Mouse (Mus musculus): ENCODE measurements around the gene Fosb.

Fosb gene

DNA sequence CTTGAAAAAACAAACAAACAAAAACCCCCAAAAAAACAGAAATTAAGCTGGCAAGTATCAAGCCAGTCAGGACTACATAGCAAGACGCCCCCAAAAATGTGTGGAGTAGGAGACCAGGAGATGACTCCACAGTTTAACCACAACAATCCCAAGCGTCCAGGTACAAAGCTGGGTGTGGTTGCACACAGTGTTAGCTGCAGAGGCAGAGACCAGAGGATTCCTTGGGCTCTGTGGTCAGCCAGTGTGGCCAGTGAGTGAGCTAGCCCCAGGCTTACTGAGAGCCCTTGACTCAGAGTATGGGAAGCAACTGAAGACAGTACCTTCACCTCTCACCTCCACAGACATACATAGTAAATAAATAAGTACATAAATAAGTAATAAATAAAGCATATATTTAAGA lies 22.1 kb upstream of the Fosb start:
- DNase-seq (ENCODE audit: low spot score in 2 of 2): no peak

DNA sequence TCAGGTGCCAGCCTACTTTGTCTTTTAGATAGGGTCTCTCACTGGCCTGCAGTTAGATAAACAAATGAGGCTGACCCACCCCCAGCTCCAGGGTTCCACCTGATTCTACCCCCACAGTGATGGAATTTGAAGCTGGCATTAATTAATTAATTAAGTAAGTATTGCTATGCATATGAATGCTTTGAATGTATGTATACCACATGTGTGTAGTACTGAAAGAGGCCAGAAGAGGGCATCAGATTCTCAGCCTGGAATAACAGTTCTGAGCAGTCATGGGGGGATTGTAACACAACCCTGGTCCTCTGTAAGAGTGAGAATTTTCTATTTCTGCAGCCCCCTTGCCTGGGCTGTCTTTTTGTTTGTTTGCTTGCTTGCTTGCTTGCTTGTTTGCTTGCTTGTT lies 18.6 kb upstream of the Fosb start:
- no peak for DNase-seq (ENCODE audit: low spot score in 2 of 2)

DNA sequence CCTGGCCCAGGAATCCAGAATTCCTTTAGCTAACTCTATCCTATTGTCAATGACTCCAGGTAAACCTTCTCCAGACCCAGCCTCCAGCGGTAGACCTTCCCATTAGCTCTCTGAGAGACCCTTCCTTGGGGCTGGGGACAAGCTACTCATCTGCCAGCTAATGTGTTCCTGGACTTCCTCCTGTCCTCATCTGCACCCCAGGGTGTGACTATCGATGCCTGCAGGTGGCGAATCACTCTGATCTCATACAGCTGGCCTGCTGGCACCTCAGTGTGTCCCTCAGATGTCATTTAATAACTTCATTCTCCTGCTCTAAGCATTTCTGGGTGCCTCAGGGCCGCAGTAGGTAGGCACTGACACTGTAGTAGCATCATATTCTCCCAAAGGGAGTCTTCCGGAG lies 17.9 kb upstream of the Fosb start:
- no peak for DNase-seq (ENCODE audit: low spot score in 2 of 2)

DNA sequence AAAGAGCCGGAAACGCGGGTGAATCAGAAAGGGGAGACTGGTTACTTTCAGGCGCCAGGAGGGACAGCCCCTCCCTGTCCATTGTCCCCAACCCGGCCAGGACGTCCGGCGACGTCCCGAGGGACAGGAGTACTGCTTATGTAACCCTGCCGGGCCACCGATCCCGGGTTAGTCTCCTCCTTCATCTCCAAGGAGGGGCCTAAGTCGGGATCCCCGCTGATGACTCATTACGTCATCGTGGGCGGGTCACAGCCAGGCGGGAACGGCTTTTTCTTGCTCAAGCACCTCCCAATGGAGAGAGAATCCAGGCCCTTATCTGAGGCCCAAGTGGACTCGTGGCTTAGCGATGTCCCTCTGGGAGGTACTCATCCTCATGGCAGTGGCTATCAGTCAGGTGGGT lies 17.3 kb upstream of the Fosb start:
- DNase-seq (ENCODE audit: low spot score in 2 of 2): peak; percentile 84 to 90

DNA sequence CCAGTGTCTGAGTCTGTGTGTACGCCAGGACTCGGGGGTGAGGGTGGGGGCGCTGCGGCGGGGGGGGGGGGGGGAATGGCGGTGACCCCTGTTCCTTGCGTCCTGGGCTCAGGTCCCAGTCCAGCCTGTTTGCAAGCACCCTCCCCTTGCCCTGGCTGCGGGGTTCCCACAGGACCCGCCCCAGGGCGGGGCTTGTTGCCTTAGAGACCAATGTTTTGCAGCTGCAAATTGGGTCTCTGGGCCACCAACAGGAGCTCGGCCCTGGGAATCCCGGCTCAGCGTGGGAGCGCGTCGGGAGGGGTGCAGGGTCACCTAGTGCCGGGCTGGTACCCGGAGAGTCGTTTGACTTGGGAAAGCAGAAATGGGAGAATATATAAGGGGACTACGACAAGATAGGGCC lies 16.5 kb upstream of the Fosb start:
- peak; percentile 62 to 79 for DNase-seq (ENCODE audit: low spot score in 2 of 2)

DNA sequence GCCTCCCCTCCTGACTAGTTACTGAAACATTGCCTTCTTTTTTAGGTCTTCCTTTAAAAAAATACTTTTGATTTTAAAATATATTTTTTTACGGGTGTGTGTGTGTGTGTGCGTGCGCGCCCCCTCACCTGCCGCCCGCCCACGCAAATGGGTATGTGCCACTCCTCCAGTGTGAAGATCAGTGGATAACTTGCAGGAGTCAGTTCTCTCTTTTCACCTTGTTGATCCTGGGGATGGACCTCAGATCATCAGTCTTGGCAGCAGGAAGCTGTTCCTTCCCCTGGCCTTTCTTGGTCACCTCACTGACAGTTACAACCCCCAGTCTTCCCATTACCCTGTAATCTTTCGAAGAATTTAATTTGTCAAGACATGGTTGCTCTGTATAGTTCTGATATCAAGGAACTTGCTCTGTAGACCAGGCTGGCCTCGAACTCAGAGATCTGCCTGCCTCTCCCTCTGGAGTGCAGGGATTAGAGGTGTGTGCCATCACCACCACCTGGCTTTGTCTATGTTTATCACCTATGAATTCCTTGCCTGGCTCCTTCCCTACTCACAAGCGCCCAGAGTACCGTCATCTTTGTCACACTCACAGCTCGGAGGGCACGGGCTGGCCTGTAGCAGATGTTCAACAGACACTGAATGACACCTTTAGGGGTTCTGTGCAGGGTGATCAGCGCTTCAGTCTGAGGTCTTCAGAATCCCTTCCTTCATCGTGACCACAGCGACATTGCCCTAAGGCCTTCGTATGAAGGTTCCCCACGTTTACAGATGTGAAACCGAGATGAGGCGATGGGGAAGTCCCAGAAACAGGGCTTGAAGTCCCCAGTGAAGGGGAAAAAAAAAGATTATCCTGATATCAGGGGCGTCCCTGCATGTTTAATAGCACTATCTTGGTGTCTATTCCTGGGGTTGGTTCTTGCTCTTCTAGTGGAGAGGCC lies 15.7 kb upstream of the Fosb start:
- no peak for DNase-seq (ENCODE audit: low spot score in 2 of 2)

DNA sequence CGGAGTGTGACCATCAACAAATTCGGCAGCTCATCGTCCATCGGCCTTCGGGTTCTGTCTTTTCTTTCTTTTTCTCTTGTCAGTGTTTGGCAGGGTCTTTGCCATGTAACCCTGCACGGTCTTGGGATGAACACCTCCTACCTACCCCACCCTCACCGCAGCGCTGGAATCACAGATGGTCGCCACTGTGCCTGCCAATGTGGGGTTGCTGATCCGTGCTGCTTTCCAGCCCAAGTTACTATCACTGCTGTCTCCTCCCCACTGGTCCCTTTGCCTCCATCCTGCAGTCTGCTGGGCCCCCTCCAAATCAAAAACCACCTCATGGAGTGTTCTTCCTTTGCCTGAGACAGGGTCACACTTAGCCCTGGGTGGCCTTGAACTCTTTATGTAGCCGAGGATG lies 14.4 kb upstream of the Fosb start:
- no peak for DNase-seq (ENCODE audit: low spot score in 2 of 2)

DNA sequence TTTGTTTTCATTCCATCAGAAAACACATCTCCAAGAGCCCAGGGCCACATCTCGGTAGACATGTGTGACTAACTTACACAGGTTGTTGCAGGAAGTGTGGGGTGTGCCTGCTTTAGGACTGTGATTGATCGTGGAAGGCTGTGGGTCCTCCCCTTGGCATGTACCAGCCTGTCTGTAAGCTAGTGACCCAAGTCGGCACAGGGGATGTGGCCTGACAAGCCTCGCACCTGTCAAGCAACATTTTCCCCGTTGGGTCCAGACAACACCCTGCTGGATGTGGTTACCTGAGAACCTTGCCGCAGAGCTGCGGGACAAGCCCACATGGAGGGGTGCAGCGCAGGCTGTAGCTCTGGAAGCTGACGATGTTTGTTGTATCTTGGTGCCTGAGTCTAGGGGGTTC lies 12.6 kb upstream of the Fosb start:
- DNase-seq (ENCODE audit: low spot score in 2 of 2): no peak

DNA sequence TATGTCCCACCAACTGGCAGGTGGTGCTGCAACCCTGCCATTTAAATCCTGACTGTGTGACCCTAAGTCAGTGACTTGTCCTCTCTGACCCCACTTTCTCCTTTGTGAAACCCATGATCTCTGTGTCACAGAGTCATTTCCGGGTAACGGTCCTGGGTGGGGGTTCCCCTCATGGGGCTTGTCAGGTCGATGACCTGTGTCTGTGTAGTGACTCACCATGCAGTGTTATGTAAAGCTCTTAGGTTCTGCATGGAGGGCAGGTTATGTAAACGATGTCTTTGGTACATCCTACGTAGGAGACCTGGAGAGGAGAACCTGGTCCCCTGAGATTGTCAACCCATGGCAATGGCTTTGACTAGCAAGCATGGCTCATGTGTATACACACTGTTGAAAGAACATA lies 11.6 kb upstream of the Fosb start:
- DNase-seq (ENCODE audit: low spot score in 2 of 2): no peak

DNA sequence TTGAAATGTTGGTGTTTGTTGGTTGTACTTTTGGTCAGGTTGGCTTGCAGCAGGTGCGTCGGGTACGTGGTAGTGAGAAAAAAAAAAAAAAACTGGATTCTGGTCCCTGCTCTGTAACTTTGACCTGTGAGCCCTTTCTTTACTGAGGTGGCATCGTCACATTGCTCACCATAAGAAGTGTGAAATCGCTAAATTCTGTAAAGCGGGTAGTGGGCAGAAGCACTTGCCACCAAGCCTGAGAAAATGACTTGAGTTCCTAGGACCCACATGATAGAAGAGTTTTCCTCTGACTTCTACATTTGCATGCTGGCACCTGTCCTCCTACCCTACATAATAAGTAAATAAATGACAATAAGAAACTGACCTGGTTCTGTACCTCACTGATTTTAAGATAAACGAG lies 10.8 kb upstream of the Fosb start:
- DNase-seq (ENCODE audit: low spot score in 2 of 2): no peak

DNA sequence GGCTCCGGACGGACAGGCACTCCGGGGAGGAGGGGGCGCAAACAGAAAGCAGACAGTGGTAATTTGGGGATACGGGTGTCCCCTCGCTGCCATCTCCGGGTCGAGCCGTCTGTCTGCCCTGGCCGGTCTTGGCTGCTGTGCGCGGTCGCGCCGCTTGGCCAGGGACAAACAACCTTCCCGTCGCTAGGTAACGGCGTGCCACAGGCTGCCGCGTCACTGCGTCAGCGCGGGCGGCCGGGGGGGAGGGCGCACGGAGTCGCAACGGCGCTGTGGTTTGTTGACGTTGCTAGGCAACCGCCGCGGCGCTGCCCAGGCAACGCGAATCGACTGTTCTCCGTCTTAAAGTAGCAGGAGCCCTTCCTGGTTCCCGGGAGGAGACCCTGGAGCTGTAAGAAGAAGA lies 10.1 kb upstream of the Fosb start:
- DNase-seq (ENCODE audit: low spot score in 2 of 2): peak; percentile 91 to 96

DNA sequence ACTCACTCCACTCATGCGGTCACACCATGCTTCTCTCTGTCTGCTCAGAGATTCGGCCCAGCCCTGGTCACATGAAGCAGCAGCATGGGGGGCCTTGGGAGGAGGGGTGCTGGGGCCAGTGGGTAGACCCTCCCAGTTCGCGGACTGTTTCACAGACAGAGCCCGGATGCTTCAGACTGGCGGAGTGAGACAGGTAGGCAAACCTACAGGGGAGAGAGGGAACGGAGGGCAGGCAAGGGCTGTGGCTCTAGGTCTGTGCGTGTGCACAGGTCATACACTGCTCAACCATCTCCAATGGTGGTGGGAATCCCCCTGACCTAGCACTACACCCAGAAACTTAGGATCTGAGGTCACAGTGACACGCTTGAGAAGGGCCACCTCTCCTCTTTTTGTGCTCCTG lies 9.6 kb upstream of the Fosb start:
- no peak for DNase-seq (ENCODE audit: low spot score in 2 of 2)

DNA sequence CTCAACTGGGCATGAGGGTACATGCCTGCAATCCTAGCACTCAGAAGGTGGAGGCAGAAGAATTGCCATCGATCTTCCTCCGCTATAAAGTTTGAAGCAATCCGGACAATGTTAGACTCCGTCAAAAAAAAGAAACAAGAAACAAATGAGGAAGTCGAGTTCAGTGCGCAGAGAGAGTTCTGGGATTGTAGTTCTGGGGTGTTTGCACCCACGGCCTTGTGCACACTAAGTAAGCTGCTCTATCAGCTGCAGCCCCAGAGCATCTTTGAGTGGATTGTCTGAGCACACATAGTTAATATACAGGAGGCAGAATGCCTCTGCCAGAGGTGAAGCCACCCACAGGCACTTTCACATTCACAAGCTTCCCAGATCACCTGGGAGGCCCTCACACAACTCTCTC lies 8.8 kb upstream of the Fosb start:
- no peak for DNase-seq (ENCODE audit: low spot score in 2 of 2)

DNA sequence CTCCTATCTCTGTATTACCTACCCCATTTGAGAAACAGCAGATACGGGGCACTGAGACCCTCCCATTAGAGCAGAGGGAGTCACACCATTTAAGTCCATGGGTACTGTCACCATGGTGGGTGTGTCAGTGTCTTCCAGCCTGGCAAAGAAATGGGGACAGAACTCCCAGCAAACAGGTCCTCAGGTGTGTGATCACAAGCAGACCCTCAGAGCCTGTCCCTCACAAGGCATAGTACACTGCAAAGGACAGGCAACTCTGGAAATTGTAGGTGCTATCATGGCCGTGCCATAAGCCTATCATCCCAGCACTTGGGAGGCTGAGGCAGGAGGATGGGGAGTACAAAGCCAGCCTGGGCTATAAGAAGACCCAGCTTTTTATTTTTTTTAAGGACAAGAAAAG lies 8.3 kb upstream of the Fosb start:
- DNase-seq (ENCODE audit: low spot score in 2 of 2): no peak

DNA sequence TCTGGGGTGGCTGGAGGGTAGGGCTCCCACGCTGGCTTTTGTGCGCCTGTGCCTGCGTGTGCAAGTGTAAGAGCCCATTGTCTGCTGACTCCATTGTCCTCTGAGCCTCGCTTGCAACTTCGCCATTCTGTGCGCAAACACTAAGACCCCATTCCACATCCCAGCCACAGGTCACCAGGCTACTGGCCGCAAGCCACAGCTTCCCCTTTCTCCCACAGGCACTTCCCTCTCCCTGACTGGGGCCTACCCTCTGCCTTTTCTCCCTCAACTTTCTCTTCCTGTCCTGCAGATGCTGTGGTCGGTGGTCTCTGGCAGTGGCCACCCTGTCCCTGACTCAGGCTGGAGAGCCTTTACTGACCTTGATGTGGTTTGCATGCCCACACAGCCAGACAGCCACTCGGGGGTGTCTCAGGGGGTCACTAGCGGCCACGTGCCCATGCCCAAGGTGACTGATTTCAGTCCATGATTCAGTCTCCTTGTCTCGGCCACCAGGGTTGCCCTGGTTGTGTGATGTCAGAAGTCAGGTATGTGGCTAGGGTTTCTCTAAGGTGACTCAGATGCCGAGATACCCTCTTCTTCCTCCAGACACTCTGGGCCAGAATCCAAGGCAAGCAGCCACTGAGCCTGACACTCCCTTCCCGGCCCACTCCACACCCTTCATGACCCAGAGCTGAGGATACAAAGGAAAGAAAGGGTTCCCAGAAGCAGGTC lies 6.8 kb upstream of the Fosb start:
- DNase-seq (ENCODE audit: low spot score in 2 of 2): no peak

DNA sequence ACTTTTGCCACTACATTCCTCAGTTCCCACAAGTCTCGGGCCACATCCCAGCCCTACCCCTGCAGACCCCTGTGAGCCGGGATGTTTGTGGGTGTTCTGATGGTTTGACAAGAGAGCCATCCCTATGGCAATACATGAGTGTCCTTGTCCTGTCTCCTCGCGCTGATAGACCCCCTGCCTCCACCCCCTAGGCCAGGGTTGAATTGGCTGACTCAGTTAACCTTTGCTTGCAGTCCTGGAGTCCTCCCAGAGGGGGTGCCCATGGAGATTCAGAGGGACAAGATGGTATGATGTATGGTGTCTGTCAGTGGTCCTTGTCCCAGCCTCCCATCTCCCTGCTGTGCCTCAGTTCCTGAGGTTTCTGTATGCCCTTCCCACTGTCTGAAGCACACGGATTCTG lies 4.2 kb upstream of the Fosb start:
- no peak for DNase-seq (ENCODE audit: low spot score in 2 of 2)

DNA sequence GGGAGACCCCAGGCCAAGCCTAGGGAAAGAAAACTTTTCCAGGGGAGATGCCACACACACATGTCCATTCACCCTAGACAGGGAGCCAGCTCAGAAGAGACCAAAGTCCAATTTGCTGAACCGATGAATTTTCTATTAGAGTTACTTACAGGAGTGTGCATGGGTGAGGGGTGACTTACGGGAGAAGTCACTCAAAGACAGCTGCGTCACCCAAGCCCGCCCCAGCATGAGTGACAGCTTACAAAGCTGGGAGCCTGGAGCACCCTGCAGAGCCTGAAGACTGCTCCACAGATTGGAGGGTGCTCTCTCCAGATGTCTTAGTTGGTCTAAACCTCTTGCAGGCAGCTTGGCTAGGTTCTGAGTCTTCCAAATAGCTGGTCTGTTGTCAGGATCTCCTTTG lies 2.1 kb upstream of the Fosb start:
- DNase-seq (ENCODE audit: low spot score in 2 of 2): no peak

DNA sequence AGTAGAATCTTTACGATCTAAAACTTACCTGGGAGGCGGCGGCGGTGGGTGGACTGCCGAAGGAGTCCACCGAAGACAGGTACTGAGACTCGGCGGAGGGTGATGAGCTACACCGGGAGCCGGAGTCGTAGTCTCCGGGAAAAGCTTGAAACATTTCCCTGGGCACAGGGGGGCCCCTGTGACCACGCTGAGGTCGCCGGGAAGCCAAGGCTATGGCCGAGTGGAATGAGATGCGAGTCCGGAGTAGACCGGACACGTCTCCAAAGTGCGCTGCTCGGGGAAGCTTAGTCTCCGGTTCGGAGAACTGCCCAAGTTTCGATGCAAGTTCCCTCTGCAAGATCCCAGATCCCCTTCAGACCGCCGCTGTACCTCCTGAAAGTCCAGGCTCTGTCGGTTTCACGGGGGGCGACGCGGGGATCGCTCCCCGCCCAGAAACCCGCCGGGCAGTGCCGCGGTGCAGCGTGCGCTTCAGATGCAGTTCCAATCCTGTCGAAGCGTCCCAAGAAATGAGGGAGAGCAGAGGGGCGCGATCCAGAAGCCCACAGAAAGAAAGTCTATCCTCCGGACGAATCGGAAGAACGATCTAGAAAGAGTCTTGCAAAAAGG lies 470 bp downstream of the Fosb start:
- no peak for DNase-seq (ENCODE audit: low spot score in 2 of 2)

DNA sequence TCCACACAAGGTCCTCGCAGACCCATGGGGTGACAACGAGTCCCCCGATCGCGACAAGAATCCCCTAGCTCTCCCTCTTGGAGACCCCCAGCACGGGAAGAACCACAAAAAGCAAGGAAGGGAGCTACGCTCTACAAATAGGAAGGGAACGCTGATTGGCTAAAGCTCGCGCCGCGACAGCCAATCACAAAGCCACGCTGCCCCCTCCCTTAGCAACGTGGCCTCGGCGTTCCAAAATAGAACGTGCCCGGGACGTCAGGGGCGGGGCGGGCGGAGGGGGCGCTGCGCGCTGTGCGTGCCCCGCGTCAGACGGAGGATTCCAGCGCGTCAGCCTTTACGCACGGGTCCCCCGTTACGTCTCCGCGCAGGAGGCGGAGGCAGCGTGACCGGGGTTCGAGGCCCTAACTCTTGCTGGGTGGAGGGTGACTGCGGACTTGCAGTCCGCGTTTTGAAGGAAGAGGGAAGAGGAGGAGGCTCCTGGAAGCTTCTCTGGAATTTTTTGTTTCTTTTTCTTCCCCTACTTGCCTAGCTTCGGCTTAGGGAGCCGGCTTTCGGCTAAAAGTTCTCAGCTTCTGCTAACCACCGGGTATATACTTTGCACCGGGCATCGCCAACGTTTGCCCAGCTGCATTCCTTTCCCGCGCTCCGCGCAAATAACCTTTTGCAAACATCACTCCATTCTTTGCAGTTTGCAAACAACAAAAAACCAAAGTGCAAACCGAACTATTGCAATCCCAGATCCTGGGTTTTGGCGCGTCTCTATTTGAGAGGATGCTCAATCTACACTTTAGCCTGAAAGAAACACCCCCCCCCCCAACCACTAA lies 1.2 kb downstream of the Fosb start:
- DNase-seq (ENCODE audit: low spot score in 2 of 2): peak; percentile 96 to 98

DNA sequence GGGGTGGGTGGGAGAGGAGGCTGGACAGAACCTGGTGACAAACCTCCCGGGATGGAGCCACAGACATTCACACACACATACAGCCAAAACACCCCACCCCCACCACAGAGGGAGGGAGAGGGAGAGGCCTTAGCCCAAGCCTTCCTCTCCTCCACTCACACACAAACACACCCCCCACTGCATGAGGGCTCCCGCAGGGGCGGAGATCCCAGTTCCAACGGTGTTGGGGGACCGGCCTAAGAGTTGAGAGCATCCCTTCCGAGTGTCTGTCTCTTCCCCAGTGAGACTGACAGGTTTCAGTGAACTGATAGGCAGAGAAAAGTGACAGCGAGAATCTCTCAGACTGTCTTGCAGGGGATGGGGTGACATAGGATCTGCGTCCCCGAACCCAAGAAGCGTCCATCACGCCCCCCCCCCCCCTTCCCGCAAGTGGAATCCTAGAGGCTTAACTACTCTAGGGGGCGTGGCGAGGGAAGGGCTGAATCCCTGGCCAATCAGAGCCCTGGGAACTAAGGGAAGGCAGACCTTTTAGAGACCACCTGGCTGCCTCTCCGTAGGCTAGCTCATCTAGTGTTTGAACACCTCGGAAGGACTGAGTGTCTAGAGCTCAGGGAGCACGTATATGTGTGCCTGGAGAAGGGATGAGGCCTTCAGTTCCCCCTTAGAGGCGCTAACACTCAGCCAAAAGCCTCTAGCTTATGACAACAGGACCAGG lies 2.0 kb downstream of the Fosb start:
- DNase-seq (ENCODE audit: low spot score in 2 of 2): peak; percentile 57 to 75
